Mouse (Mus musculus): ENCODE data around the gene Mlh3. TPM values are rescaled to one million over a fixed set of nuclear protein-coding genes. Genes with fewer than 3 reads are reported as not detected.

The Mlh3 gene
- total RNA-seq, 2 experiments from 2014 or later: 14.4 to 14.6 TPM

GRCm38 (mm10) chr12:85193923-85194622, 76.3 kb downstream of the Mlh3 start:
- no peak for DNase-seq
- intact Hi-C loops (cut with DNase I): no loop called here

DNA sequence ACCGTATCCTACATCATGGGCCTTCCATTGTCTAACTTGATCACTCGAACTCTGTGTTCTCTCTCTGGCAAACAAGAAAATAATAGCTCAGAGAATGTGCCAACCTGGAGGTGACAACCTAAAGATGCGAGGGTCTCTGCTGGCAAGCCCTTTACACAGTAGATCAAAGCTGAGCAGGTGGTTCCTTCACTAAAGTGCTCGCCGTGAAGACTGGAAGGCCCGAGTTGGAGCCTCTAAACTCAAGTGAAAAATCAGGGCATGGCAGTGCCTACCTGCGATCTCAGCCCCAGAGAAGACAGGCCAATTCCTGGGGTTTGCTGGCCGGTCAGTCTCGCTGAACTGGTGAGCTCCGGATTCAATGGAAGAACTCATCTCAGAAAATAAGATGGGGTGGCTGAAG, 77.3 kb downstream of the Mlh3 start:
- DNase-seq: no peak
- intact Hi-C loops (cut with DNase I): no loop called here

- intact Hi-C loops (cut with DNase I): no loop called here
- DNase-seq: peak; percentile 87
Measured at GRCm38 (mm10) chr12:85192461-85193108, 77.8 kb downstream of the Mlh3 start.

DNA sequence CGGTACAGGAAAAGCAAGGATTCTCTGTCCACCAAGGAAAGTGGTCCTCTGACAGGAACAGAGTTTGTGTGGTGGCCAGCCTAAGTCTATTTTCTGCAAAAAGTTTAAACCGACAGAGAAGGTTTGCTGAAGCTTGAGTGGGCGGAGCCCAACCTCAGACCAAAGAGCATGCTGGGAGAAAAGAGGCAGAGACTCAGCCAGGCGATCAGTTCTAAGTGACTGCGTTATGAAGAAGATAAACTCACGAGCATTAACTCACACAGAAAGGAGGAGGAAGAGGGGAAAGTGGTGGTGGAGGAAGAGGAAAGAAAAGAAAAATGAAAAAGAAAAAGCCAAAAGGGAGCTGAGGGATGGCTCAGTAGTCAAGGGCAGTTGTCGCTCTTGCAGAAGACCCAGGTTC, 80.1 kb downstream of the Mlh3 start:
- intact Hi-C loops (cut with DNase I): no loop called here
- DNase-seq: no peak

DNA sequence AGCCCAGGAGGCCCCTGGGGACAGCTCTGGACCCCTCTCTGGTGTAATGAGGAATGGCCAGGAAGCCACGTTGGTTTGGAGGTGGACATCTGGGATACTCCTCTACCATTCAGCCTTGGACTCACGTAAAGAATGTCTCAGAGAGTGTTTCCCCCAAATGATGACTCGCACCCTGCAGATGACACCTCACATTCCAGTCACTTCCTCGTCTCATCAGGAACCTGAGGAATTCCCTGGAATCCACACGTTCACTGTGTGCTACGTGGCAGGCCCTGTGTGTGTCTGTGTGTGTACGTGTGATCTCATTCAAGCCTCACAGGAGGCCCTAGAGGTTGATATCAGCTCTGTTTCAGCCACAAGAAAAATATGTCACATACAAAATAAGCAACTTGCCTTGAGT, 84.0 kb downstream of the Mlh3 start:
- no peak for DNase-seq
- intact Hi-C loops (cut with DNase I): no loop called here

DNA sequence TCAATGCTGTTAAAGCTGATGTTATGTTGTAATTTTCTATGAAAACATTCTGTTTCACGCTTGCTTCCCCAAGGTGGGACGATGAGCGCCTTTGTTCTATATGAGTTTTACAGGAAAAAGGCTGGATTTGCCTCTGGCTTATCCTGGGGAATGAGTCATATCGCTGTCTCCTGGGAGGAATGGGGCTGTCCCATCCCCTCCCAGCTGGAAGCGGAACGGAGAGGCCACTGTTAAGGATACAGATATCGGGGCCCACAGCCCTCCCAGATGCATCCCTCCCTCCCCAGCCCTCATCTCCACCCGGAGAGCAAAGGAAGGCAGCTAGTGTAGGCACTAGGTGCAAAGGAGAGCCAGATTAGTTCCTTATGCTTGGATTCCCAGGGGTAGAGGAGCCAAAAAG, 84.6 kb downstream of the Mlh3 start:
- intact Hi-C loops (cut with DNase I): no loop called here

More for the DNA sequence above, 84.6 kb downstream of the Mlh3 start:
- no peak for DNase-seq

Small RNA genes lying within 50 kb of the gene (microRNA-seq; reads per million reads assigned to microRNA genes)
- gene Mir6938: not detected

Other genes starting within 250 kb of the Mlh3 start
- gene Prox2, start 159.8 kb downstream of the Mlh3 start, total RNA-seq (2021): 1 to 10 TPM in 1 of 2 experiments, under 1 TPM in 1; 0.64 to 1.5 TPM
- 100 to 1,000 TPM; 157 to 166 TPM for gene Dlst, start 159.8 kb downstream of the Mlh3 start, total RNA-seq (2021)
- gene Rps6kl1, start 119.3 kb downstream of the Mlh3 start, total RNA-seq (2021): 10 to 100 TPM; 41.2 to 44.1 TPM
- gene Pgf, start 92.8 kb downstream of the Mlh3 start, total RNA-seq (2021): 1 to 10 TPM; 5.1 to 6.4 TPM
- 10 to 100 TPM; 63.5 to 67.2 TPM for gene Eif2b2, start 51.1 kb downstream of the Mlh3 start, total RNA-seq (2021)
- 10 to 100 TPM; 15.3 to 15.8 TPM for gene Acyp1, start 17.8 kb upstream of the Mlh3 start, total RNA-seq (2021)
- under 1 TPM; 0.52 to 0.58 TPM for gene Zc2hc1c, start 18.0 kb upstream of the Mlh3 start, total RNA-seq (2021)
- 10 to 100 TPM; 28.9 to 32.0 TPM for gene Nek9, start 68.8 kb upstream of the Mlh3 start, total RNA-seq (2021)
- 100 to 1,000 TPM; 153 to 164 TPM for gene Tmed10, start 104.2 kb upstream of the Mlh3 start, total RNA-seq (2021)
- 1 to 10 TPM; 6.3 to 8.1 TPM for gene Fos, start 203.3 kb upstream of the Mlh3 start, total RNA-seq (2021)